Mouse (Mus musculus) retina, embryonic 14.5 days (tissue): ENCODE measurements at regions not wholly inside any gene's neighbourhood (a gene's known extent, or its start where the extent isn't known, plus 50 kb on each side); places are given as distances from the start of the nearest gene placed in this dataset.

Experiments used
- DNase-seq: peaks from one replicate; pipeline ENCODE4 v3.0.0-alpha.2; 2015; ENCODE audit warnings: low spot score

- no peak for DNase-seq
Measured at GRCm38 (mm10) chr4:29133404-29134307, 320.7 kb downstream of the Epha7 start.

GRCm38 (mm10) chr4:29135685-29136385, 322.9 kb downstream of the Epha7 start:
- no peak for DNase-seq

GRCm38 (mm10) chr4:29138771-29139301, 325.9 kb downstream of the Epha7 start:
- no peak for DNase-seq

GRCm38 (mm10) chr4:29143415-29143814, 330.5 kb downstream of the Epha7 start:
- no peak for DNase-seq

DNA sequence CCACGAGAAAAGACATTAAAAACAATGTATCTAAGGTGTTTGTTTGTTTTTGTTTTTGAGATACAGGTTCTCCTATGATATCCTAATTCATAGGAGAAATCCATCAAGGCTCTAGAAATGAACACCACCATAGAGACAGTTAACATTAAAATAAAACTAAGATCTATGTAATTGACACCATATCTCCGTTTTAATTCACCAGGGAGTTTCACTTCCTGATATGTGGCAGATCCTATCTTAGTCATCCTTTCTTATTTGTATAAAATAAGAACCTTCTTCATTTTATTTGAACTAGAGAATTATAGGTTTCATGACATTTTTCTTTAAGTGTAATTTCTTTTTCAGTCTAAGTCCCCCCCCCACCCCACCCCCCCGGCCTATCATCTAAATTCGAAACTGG, 332.3 kb downstream of the Epha7 start:
- DNase-seq: no peak

DNA sequence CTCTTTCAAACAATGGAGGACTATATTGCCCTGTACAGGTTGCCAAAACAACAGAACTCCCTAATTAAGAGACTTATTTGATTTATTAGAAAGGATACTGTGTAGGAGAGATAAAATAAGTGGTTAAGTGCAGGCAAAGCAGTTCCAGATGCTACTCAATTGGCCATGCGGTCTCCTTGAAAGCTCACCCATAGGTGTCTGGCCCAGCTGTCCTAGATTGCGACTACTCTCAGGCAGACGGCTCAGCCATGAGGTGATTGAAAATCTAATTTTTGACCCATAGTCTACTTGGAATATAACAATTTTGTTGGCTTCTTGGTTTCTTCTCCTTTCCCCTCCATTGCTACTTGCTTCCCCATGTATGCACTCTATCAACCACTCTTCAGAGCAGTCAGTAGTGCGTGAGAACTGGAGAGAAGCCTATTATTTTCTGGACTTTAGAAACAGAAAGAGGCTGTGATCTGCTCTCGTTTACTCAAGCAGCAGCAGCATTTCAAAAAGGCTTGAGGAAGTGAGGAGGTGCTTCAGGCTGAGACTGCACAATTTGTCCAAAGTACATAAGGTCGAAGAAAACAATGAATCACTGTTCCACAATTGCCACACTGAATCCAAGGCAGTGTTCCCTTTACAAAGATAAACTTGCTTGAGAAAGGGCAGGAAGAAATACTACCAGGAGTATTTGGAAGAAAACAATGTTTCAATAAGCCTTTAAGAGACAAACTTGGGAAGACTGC, 339.4 kb downstream of the Epha7 start:
- DNase-seq: no peak

- no peak for DNase-seq
Measured at GRCm38 (mm10) chr4:29182494-29182893, 369.6 kb downstream of the Epha7 start.

DNA sequence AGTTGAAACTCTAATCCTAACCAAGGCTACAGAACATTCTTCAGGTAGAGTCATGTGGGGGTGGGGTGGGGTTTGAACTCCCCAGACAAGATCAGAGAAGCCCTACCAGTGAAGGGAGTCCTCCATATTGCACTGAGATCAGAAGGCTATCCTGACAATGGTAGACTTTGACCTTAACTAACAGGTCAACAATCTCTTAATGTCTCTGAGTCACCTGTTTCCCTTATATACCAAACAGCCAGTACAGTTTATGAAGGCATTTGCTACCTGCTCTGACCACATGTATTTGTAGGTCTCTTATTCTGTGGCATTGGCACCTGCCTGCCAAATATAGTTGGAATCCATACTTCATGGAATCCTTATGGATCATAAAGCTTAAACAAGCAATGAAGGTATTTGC, 370.5 kb downstream of the Epha7 start:
- DNase-seq: no peak

DNA sequence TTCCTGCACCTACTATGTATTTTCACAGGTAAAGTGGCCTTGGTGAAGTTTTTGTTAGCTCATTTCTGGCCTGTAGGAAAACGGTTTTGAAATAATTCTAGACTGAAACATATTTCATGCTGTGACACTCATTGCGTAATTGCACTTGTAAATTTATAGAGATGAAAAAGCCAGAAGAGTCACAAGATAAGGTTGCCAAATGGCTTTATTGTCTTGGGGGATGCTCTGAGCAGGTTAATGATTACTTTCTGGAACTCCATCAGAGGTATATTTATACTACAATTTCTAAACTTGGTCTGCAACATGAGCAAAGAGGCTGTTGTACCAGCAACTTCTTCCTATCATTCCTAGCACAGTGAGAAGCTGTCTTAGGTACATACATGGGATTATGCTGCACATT, 370.9 kb downstream of the Epha7 start:
- no peak for DNase-seq

GRCm38 (mm10) chr4:29200976-29201375, 388.0 kb downstream of the Epha7 start:
- no peak for DNase-seq
